Mouse (Mus musculus) megakaryocyte, embryonic 14.5 days (primary cell): Measurements from ENCODE around the gene Tnfsf13b.

Experiments used
- FLI1 ChIP-seq: IDR thresholded peaks from 2 replicates; pipeline ENCODE4 v1.6.1; 2012; ENCODE audit warnings: low read length, inconsistent platforms, mixed read lengths
- GATA1 ChIP-seq: IDR thresholded peaks from 3 replicates; pipeline ENCODE4 v1.6.1; 2012; ENCODE audit warnings: mixed read lengths, low read length, inconsistent platforms, borderline replicate concordance

DNA sequence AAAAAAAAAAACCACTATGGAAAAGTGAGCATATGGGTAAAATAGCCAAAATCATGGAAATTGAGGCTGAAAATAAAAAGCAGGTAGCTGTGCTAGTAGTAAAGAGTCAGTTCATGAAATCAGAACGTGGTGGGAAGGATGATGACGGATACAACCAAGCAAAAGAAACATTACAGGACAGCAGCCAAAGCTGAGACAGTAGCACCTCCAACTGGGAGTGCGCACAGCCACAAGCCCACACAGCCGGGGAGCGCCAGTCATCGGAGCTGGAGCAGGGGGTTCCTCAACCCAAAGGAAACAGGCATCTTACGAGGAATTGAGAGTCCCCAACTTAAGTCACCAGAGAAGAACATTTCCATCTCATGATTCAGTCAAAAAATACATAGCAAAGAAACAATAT lies 2.2 kb upstream of the Tnfsf13b start:
- no peak for TF ChIP-seq FLI1
- no peak for TF ChIP-seq GATA1
